Mouse (Mus musculus) thymus, postnatal 36 days (tissue): Measurements from ENCODE around the gene Tex35.

Experiments
- DNase-seq, 2 experiments: peaks; one replicate each; pipeline ENCODE4 v3.0.0; 2022; ENCODE audit warnings: mixed read lengths in 2 of 2

Gene Tex35

DNA sequence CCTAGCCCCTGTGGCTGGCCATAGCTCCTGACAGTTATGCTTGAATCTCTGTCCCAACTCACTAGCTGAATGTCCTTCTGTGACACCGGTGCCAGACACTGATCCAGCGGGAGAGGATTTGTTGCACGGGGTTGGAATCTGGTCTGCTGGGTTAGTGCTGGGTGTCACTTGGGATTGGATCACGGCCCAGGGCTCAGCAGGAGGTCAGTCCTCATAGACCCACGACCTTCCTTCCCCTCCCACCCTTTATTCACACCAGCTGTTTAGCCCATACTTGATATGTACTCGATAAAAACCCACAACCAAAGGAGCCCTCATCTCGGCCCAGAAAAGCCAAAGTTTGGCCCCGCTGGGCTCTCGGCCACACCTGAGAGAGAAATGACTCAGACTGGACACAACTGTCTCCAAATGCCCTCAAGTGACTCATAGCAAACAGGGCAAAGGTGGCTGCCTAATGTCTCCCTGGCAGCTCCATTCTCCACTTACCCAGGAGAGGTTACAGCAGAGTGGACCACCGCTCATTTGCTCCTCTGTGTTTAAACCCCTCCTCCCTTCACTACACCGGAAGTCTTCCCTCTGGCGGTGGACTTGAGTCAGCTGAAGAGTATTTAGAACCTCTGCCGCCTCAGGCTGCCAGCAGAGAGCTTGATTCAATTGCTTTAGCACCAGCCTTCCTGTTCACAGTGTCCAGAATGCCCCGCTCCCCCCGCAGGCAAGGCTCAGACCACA is 27.2 kb downstream of the Tex35 start:
- DNase-seq, result peak; percentile 27 to 39

DNA sequence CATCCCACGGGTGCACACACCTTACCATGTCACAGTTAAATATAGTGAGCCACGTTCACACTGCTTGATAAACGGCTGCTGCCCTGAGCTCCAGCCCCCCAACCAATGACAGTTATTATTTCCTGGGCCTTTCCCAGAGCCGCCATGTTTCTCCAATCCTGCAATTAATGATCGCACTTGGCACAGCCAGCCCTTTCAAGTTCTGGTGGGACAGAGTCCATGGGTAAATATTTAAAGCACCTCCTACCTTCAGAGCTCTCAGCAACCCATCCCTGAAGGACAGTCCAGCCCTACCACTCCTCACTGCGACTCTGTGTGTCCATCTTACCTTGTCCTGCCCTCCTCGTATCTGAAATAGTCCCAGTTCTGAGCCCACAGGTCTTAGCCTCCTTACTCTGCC is 28.4 kb downstream of the Tex35 start:
- no peak for DNase-seq

DNA sequence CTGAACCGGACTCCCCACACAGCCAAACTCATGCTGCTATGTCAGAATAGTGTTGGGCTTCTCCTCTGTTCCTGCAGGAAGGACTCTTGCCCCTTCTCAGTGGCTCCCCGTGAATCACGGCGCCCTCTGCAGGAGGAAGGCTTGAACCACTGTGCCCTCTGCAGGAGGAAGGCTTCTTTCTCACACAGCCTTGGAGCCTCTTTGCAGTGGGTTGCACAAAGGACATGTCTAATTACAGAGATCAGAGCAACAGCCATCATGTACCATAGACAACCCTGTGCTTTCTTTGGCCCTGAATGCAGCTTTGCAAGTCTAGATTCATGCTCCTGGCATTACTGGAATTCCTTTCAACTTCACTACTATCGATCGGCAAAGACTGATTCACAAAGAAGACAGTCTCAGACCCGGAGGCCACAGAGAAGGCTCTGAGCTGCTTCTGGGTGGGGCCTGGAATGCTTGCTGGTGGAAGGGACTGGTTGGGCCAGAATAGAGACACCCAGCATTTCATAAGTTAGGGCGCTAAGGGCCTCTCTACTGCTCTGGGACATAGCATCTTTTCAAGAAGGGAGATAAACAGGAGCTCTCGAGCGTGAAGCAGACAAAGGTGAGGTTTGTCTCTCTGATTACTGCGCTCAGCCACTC is 29.0 kb downstream of the Tex35 start:
- DNase-seq, result peak; percentile 51 to 60

DNA sequence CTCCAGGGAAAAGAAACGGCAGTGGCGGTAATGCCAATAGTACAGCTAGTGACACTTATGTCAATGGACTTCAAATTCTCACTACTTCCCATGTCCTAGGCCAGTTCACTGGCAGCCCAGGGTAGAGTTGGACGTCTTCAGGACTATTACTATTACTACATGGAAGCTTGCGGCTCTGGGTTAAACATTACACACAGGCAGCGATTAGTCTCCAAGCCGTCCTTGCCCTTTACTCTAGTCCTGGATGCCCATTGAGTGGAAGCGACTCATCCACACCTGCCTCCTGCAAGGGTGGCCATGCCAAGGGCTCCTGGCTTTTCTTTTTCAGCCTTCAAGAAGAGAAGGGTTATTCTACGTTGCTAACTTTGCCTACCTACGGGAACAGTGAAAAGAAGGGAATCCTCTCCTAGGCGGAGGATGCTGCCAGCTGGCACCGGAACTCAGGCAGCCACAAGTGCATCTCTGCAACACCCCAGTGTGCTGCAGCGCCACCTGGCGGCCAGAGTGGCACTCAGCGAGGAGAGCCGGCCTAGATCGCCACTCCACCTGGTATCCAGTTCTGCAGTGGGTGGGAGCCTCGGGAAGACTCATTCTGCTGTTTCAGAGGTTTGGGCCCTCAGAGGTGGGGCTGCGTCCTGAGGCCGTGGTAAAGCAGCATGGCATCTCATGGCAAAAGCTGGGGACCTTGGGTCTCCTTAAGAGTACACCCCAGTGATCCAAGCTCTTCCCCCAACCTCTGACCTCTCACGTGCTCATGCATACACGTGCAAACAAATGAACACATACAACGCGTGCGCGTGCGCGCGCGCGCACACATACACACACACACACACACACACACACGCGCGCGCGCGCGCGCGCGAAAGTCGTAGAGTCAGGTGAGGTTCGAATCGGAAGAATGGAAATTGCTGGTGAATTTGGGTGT is 31.4 kb downstream of the Tex35 start:
- peak; percentile 87 to 89 for DNase-seq

DNA sequence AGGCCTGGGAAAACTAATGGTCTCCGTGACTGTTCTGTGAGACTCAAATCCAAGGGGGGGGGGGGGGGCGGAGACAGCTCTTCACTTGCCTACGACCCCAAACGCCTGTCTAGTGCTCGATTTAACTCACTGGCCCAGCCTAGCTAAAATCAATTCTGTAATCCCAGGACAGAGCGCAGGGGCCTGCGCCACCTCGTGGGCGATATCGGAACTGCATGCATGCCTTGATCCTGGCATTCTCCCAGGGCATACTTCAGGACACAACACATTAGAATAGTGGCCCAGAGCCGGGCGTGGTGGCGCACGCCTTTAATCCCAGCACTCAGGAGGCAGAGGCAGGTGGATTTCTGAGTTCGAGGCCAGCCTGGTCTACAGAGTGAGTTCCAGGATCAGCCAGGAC is 32.2 kb downstream of the Tex35 start:
- DNase-seq, result peak; percentile 69 to 79

DNA sequence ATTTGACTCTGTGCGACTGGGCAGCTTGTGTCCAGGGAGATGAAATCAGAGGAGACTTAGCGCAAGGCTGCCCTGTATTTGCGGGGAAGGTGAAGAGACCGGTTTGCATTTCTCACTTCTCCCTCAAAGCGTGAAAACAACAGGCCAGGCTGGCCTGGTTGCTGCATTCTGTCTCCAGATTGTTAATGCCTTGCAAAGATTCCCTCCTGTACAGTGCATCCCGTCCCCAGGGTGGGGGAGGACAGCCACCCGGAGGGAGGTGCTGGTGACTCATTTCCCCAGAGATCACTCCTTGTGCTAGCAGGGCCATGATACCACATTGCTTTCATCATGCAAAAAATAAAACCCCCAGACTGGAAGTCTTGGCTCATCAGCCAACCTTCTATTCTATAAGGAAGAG is 33.5 kb downstream of the Tex35 start:
- no peak for DNase-seq

DNA sequence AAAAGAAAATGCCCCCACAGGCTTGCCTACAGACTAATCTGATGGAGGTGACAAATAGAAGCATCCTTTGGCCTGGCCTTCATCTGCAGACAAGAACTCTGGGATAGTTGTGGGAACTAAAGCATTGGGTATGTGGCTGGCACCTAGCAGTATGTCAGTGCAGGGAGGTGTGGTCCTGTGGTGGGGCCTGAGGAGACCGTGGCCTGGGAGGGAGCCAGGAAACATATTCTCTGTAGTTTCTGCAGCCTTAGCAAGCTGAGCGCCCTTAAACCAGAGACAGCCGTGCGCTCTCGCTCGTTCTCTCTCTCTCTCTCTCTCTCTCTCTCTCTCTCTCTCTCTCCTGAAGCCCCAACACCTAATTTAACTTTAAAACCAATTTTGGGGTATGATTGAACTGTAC is 34.1 kb downstream of the Tex35 start:
- no peak for DNase-seq

DNA sequence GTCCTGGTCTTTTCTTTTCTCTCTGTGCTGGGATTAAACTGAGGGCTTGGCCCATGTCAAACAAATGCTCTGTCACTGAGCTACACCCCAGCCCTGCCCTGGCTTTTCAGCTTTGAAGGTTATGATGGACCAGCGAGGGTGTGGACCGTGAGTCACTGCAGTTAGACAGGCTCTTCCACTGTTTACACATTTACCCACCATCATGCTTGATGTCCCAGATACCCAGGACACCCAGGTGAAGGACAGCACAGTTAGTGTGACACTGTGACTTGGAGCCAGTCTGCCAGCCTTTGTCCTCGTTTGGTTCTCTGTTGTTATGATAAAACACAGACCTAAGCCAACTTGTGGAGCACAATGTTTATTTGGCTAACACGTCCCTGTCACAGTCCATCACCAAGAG is 34.9 kb downstream of the Tex35 start:
- no peak for DNase-seq

DNA sequence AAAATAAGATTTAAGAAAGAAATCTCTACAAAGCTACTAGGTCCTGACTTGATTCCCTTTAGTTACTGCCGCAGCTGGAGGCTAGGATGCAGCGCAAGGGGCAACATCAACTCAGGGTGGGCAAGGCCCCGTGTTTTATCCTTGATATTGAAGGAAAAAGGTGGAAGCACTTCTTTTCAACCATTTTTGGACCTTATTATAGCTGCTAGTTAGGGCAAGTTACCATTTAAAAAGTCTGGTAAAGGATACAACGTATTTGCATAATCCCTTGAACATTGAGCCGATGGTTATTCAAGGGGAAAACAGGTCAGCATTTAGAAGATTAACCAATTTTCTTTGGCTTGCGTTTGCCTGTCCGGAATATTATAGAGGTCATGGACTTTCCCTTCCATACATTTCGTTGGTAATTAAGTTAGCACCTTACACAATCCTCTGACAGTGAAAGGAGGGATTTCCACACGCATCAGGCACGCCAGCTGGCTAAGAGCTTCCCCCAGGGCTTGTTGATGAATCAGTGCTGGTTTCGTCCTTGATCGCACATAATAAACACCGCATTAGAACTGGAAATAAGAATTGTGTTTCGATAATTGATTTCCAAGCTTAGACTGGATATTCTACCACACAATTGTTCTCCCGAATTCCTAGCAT is 39.2 kb downstream of the Tex35 start:
- DNase-seq, result no peak

DNA sequence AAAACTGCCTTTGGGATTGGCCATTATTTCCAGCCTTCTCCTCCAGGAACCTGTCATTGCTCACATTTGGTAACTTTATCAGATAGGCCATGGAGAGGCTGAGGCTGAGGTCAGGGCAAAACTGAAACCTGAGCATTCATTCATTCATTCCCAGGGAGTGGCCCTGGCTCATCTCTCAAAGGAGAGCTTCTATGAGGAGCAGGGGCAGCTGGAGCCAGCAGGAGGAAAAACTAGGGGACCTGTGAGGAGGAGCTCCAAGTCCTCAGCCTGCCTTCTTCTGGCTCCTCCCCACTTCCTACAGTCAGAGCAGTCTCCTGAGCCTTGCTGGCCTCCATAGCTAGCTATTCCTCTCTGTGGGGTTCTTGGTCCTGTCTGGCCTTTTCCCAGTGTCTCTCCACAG is 40.2 kb downstream of the Tex35 start:
- DNase-seq, result no peak

DNA sequence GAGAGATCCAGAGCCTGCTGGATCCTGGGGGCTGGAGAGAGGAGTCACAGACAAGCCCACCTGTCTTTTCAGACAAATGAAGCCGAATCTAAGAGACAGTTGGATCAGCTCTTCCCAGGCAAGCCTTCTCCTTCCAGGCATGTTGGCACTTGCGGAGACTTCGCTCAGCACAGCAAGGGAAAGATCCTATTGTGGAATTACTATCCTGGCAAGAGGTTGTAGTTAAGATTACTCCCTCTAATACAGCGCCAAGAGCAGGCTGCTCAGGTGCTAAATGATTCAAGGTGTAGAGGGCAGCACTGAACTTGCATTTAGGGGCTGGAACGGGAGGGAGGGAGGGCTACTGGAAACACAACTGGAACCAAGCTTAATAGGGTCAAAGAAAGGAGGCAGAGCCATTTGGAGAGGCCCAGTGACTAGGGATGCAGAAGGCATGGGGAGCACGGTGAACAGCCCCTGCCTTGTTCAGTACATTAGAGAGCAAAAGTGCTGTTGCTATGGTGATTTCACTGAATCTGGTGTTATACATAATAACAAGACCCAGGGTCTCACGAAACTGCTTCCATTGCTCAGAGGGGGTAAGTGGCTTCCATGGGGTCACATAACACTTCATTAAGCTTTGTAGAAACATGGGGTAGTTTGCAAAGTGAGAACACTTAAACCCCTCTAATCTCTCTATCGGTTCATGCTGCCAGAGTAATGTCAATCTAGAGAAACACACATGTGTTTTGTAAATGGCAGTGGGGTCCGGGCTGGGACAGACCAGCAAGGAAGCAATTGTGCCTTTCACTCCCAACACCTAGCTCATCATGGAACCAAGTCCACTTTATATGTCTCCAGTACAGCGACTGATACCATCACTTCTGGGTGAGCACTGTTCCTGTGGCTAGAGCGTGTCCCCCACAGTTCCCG is 42.4 kb downstream of the Tex35 start:
- no peak for DNase-seq

DNA sequence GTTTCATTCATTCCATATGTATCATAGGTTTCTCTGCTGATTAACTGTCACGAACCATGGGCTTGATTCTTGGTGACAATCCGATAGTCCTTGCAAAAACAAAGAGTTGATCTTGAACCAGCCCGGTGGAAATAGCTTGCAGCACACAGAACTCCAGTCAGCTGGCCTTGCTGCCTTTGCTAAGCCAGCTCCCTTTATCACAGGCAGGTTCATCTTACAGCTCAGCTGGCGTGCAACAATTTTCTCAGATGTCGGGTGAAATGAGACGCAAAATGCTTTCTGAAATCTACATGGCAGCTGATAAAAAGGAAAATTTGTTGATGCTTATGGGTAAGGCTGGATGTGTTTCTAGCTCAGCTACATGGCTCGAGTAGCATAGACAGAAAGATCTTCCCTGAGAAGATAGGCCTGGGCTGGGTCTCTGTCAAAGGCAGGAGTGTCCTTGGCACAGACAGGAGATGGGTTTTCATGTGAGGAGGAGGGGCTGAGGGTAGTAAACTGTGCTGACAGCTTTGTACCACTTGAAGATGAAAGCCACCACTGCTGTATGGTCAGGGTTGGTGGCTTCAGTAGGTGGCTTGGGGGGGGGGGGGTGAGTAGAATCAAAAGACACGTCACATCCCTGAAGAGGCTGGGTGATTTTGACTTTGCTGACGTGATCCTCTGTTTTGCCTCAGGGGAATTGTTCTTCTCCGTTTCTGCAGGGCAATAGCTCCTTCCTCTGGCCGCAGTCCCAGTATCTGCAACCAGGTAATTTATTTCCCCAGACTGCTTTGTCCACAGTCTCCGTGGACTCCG is 45.0 kb downstream of the Tex35 start:
- no peak for DNase-seq

DNA sequence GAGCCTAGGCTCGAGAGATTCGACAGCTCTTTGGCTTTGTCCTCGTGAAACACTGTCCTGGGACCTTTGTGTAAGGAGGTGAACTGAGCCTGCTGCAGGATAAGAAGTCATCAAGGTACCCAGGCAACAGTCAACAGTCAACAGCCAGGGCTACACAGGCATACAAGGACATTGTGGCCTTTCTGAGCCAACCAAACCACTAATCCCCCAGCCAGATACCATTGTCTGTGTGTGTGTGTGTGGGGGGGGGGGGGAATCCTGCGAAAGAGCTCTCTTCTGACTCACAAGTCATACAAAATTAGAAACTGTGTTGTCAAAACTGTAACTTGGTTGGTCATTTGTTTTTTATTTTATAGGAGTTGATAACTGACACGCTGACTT is 46.0 kb downstream of the Tex35 start:
- no peak for DNase-seq

DNA sequence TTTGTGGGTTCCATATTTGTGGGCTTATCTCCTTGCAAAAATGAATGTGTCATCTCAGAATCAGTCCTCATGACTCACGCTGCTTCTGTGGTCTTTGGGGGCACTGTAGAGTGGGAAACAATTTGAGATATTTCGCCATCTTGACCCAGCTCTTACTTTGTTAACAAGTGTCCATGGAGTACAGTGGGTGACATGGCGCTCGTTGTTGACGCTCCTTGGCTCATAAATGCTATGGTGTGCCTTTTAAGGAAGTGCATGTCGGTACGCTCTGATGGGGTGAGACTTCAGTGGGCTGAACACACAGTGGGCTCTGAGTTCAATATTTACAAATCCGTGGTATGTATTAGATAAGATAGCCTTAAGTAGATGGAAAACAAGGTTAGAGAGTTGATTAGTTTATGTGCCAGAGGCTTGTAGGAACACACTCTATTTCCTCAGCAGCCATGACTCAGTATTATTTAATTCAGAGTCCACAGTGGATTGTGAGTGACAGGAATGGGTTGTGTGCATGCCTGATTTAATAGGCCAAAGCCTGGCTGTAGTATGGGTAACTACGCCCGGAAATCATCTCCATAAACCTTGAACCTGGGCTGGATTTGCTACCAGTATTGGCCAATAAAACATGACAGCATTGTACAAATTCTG is 46.6 kb downstream of the Tex35 start:
- DNase-seq, result no peak

DNA sequence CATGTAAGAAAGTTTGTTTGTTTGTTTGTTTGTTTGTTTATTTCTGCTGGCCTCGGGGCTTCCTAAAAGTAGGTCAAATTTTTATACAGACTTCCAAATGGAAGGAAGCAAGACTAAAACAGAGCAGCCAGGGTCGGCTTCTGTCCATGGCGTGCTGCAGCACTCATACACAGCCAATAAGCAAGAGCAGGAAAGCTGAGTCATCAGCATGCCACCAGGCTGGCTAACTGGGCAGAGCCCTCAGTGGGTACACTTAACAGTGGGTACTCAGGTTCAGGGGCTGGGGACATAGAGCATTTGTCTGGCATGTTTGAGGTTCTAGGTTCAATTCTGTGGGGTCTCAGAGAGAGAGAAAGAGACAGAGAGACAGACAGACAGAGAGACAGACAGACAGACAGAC is 47.3 kb downstream of the Tex35 start:
- DNase-seq, result no peak

DNA sequence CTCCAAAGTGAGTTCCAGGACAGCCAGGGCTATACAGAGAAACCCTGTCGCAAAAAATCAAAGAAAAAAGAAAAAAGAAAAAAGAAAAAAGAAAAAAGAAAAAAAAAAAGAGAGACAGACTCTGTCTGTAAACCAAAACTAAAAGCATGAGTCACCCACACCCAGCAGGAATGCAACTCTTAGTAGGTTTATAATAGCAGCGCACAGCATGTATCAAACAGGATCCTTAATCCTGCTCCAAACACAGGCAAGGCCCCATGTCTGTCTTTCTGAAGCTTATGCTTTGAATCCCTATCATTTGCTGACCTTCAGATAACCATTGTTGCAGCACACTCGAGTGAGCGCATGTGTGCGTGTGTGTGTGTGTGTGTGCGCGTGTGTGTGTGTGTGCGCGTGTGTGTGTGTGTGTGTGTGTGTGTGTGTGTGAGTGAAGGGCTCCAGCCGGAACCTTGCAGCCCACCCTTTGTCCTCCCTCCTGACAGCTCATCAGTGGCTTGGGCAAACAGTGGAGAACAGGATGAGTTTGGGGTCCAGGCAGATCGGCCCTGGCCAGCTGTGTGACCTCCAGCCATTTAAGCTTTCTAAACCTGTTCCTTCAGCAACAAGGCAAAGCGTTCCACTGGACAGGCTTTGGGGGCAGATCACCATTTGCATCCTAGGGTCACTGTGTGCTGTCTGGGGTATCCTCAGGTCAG is 47.9 kb downstream of the Tex35 start:
- DNase-seq, result no peak

DNA sequence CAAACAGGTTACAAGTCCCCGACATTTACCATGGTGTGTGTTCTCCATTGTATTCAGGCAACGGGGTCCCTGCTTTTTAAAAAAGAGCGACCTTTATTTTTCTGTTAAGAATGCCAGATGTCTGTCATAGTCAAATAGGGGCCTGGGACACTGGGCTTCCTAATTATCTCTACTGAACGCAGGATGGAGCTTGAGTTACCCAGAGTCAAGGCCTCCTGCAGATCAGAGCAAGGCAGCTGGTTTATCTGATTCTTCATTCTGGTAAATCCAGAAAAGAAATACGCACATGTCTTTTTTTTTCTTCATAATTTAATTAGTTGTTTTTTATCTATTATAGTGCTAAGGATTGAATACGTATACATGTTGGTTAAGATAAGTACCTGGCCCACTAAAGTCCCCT is 52.6 kb downstream of the Tex35 start:
- no peak for DNase-seq

DNA sequence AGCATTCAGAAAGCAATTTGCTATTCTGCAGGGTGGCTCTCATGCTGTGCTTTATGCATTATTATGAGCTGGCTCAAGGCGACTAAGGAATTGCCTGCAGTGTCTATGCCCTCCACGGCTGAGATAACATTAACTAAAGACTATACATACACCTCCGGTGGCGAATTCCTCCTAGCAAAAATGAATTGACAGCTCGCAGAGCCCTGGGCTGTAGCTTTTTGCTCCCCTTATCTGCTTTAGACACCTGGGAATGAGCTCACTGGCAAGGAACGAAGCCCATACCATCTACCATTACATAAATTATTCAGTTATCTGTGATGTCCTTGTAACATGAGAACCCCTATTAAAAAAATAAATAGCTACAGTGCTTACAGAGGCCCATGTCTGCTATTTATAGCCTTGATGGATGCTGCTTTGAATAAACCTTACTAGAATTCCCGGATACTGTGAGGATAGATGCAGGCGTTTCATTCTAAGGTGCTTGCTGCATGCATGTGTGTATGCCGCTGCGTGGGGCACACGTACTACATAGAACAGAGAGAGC is 53.1 kb downstream of the Tex35 start:
- DNase-seq, result no peak

DNA sequence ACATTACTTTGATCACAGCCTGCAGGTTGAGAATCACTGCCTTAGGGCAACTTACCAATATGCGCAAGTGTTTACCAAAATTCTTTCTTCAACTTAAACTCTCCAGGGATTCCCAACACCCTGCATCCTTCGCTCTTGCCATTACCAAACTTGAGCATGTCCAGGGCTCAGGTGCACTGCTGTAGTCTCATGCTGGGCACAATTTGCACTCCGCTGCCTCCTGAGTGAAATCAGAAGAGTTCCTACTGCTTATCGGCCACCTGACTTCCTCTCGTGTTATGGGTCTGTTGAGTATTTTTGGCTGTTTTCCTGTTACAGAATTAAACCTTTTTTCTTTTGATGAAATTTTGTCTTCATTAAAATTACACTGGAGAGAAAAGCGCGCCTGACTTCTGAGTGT is 53.8 kb downstream of the Tex35 start:
- DNase-seq, result no peak

DNA sequence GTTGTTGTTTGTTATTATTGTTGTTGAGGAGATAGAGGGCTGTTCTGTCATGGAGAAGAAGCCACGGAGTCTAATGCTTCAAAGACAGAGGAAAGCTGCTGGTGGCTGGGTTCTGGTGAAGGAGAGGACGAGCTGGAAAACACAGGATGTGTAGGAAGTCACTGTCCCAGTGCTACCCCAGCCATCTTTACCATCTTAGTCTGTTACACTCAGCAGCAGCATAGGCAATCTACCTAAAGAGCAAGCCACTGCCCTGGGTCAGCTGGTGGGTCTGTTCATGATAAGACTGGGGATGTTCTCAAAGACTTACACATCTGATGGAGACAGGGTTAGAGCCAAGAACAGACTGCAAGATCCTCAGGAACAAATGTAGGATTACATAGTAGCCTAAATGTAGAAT is 58.6 kb downstream of the Tex35 start:
- DNase-seq, result no peak
